Comparison of ENCODE assay signal across 11 mouse cellular contexts in genomic region chr10:20171756-20172155, GRCm38 (mm10). TPM values are rescaled to one million over a fixed set of nuclear protein-coding genes. Genes with fewer than 3 reads are reported as not detected.
DNase-seq lines count a peak whose midpoint lies in the region; ATAC-seq and TF ChIP-seq lines count a peak whose summit lies in the region.
"Had no signal": no experiment of that assay in that cellular context is flagged by ENCODE, and none has a peak within 500 bp of the region (broad histone marks: within the 10 kb centered on the region; RNA-seq: fewer than 3 reads in every experiment).

No protein-coding gene starts in this region.

- no peak for ATAC-seq in forebrain, embryonic 11.5 days (replicated peaks; ENCODE audit: low FRiP score)
- ATAC-seq in forebrain, embryonic 13.5 days: no peak
- no peak for ATAC-seq in midbrain, embryonic 15.5 days (replicated peaks)
- ATAC-seq in intestine, embryonic 16.5 days: no peak

- H3K4me3 ChIP-seq in forebrain, embryonic 11.5 days (ENCODE audit: low read depth, low read length): no peak overlapping the region
- H3K4me3 ChIP-seq in forebrain, embryonic 13.5 days: no peak overlapping the region
- peak overlapping the region; percentile 57 for H3K4me3 ChIP-seq in left cerebral cortex, adult 2 months
- 0 out of 2 replicates have a peak overlapping the region, but pooled peaks have one; percentile 33 for H3K4me3 ChIP-seq in midbrain, embryonic 15.5 days
- H3K4me3 ChIP-seq in intestine, embryonic 16.5 days (ENCODE audit: low read length): no peak overlapping the region

- H3K27ac ChIP-seq in forebrain, embryonic 11.5 days (ENCODE audit: low read depth, low read length): no peak overlapping the region
- H3K27ac ChIP-seq in forebrain, embryonic 13.5 days: no peak overlapping the region
- peak overlapping the region; percentile 97 for H3K27ac ChIP-seq in left cerebral cortex, adult 2 months
- H3K27ac ChIP-seq in midbrain, embryonic 15.5 days: no peak overlapping the region
- H3K27ac ChIP-seq in intestine, embryonic 16.5 days (ENCODE audit: low read length): no peak overlapping the region
- H3K27ac ChIP-seq: liver, embryonic 14.5 days had no signal

- no peak overlapping the region for H3K9ac ChIP-seq in forebrain, embryonic 11.5 days (ENCODE audit: low read length)
- H3K9ac ChIP-seq in forebrain, embryonic 13.5 days: no peak overlapping the region; the same call in 1 of the 2 replicates
- no peak overlapping the region for H3K9ac ChIP-seq in midbrain, embryonic 15.5 days
- H3K9ac ChIP-seq in intestine, embryonic 16.5 days (ENCODE audit: low read depth, low read length): no peak overlapping the region
- H3K9ac ChIP-seq: liver, embryonic 14.5 days had no signal

- no peaks in the 10 kb centered on the region for H3K27me3 ChIP-seq in forebrain, embryonic 11.5 days (ENCODE audit: control insufficient read depth, insufficient read depth, low read length)
- H3K27me3 ChIP-seq in forebrain, embryonic 13.5 days: no peaks in the 10 kb centered on the region
- H3K27me3 ChIP-seq in midbrain, embryonic 15.5 days (replicated peaks): peaks cover 4% of the 10 kb centered on the region; the same call in 1 of the 2 replicates
- H3K27me3 ChIP-seq in intestine, embryonic 16.5 days (replicated peaks; ENCODE audit: control insufficient read depth, insufficient read depth, low read length): no peaks in the 10 kb centered on the region

- no peaks in the 10 kb centered on the region for H3K9me3 ChIP-seq in forebrain, embryonic 11.5 days (ENCODE audit: control insufficient read depth, low read length)
- H3K9me3 ChIP-seq in forebrain, embryonic 13.5 days (replicated peaks): no peaks in the 10 kb centered on the region
- no peaks in the 10 kb centered on the region for H3K9me3 ChIP-seq in midbrain, embryonic 15.5 days
- H3K9me3 ChIP-seq in intestine, embryonic 16.5 days (ENCODE audit: control insufficient read depth, low read length): no peaks in the 10 kb centered on the region
- H3K9me3 ChIP-seq: G1E had no signal

- WGBS in forebrain, embryonic 11.5 days: 51% methylated on average over 4 of the region's 4 CpGs
- WGBS in forebrain, embryonic 13.5 days: 51% methylated on average over 4 of the region's 4 CpGs
- 49% methylated on average over 4 of the region's 4 CpGs for WGBS in midbrain, embryonic 15.5 days
- WGBS in intestine, embryonic 16.5 days: 59% methylated on average over 4 of the region's 4 CpGs

- H3K4me2 ChIP-seq in forebrain, embryonic 11.5 days (ENCODE audit: low read depth, low read length, severe bottlenecking): no peak overlapping the region
- H3K4me2 ChIP-seq in forebrain, embryonic 13.5 days: no peak overlapping the region
- H3K4me2 ChIP-seq in midbrain, embryonic 15.5 days: peak overlapping the region; percentile 59
- no peak overlapping the region for H3K4me2 ChIP-seq in intestine, embryonic 16.5 days (ENCODE audit: low read depth, low read length)

- H3K36me3 ChIP-seq in forebrain, embryonic 11.5 days (ENCODE audit: control insufficient read depth, insufficient read depth, low read length): no peaks in the 10 kb centered on the region
- no peaks in the 10 kb centered on the region for H3K36me3 ChIP-seq in forebrain, embryonic 13.5 days (ENCODE audit: poor library complexity, severe bottlenecking)
- H3K36me3 ChIP-seq in midbrain, embryonic 15.5 days (replicated peaks): no peaks in the 10 kb centered on the region
- no peaks in the 10 kb centered on the region for H3K36me3 ChIP-seq in intestine, embryonic 16.5 days (ENCODE audit: control insufficient read depth, insufficient read depth, low read length)
- H3K36me3 ChIP-seq: G1E had no signal

- TF ChIP-seq CTCF in left cerebral cortex, adult 2 months (IDR thresholded peaks at IDR 0.05): no peak

- peaks cover 5% of the 10 kb centered on the region; the same call in 1 of the 2 replicates for H3K4me1 ChIP-seq in forebrain, embryonic 11.5 days (replicated peaks; ENCODE audit: control insufficient read depth, insufficient read depth, low read length)
- H3K4me1 ChIP-seq in forebrain, embryonic 13.5 days: peaks cover 22% of the 10 kb centered on the region
- peaks cover 23% of the 10 kb centered on the region for H3K4me1 ChIP-seq in midbrain, embryonic 15.5 days
- H3K4me1 ChIP-seq in intestine, embryonic 16.5 days (ENCODE audit: control insufficient read depth, insufficient read depth, low read length): peaks cover 30% of the 10 kb centered on the region

- intact Hi-C loops in left cerebral cortex, adult 2 months (cut with DNase I): loop anchor here (2.0 to 10.0 kb wide), 3 partner anchors 23 to 783 kb away; partner anchors contain the start of genes Ahi1 and Map7

- peak; percentile 44 for DNase-seq in forebrain, embryonic 11.5 days (ENCODE audit: low spot score)
- DNase-seq in left cerebral cortex, adult 2 months (ENCODE audit: extremely low spot score in 1 of 2, low spot score in 2 of 2): peak in 1 of 2 experiments; percentile 32
- DNase-seq in left cerebral cortex, adult 11 months (ENCODE audit: low spot score): no peak
- peak; percentile 46 to 49 for DNase-seq in cerebellum, postnatal 25 days
- no peak for DNase-seq in spleen, postnatal 14 days (ENCODE audit: low spot score in 2 of 2)
- DNase-seq: gastrocnemius, postnatal 10 days had no signal

RNA-seq across cellular contexts. Expression of gene Map7, which starts 23.5 kb away (rescaled TPM):
- polyA plus RNA-seq in forebrain, embryonic 11.5 days (2014; fragmentation: Nextera tagmentation; extraction: Ambion mirVana): 8.0 and 8.2 TPM in 2 replicates
- polyA plus RNA-seq in forebrain, embryonic 13.5 days (2015; fragmentation: Nextera tagmentation; extraction: Ambion mirVana): 4.1 and 4.4 TPM in 2 replicates
- 100 to 1,000 TPM; 102 to 118 TPM for total RNA-seq in left cerebral cortex, adult 2 months (2021)
- 6.6 and 7.7 TPM in 2 replicates for polyA plus RNA-seq in midbrain, embryonic 15.5 days (2015; fragmentation: Nextera tagmentation; extraction: Ambion mirVana)
- 44.7 and 50.3 TPM in 2 replicates for polyA plus RNA-seq in intestine, embryonic 16.5 days (2015; fragmentation: Nextera tagmentation; extraction: Ambion mirVana)

Comparison
In these comparisons a context has a peak if more than half of its experiments do, and no peak if none do; other contexts are left out.
1. DNase-seq: peak in forebrain, embryonic 11.5 days (single experiment) and cerebellum, postnatal 25 days (2 of 2); none in left cerebral cortex, adult 11 months (single experiment) and spleen, postnatal 14 days (0 of 2).
2. H3K4me3 ChIP-seq: peak in left cerebral cortex, adult 2 months (single experiment) and midbrain, embryonic 15.5 days (single experiment); none in forebrain, embryonic 11.5 days (single experiment), forebrain, embryonic 13.5 days (single experiment) and intestine, embryonic 16.5 days (single experiment).